In the genomic region with DNA sequence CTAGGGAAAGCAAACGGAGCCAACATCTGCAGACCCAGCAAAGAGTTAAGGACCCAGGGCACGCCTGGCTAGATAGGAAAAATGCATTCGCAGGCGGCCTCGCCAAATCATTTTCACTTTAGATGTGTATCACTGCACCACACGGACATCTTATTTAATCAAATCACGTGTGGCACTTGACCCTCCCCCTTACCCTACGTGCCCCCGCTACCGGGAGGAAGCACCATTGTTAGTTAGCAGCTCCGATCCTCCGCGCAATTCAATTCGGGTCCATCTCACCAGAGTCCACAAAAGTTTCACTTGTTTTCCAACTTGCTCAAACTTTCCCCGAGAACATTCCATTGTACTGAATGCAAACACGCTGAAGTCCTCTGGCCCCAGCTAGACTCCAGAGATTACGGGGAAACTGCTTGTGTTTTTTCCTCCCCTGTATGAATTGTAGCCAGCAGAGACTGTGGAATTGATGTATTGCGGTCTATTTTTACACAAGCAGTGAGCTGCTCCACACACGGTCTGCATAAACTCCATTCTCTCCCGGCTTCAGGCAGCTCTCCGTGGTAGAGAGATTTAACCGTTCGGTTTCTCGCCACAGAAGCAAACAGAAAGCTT, we compare ENCODE assay signal across 8 mouse cellular contexts. TPM values are rescaled to one million over a fixed set of nuclear protein-coding genes. Genes with fewer than 3 reads are reported as not detected.
A peak's percentile ranks its signal among the peaks of the same experiment; 100 is the strongest.
DNase-seq lines count a peak whose midpoint lies in the region; ATAC-seq and TF ChIP-seq lines count a peak whose summit lies in the region.

No protein-coding gene starts in this region.

- H3K4me1 ChIP-seq in bone marrow, adult 2 months (ENCODE audit: control insufficient read depth, insufficient read depth, low read length), result no peaks in the 10 kb centered on the region; the same call in 1 of the 2 replicates
- 0 out of 2 replicates have a peak, but pooled peaks cover 4% of the 10 kb centered on the region for H3K4me1 ChIP-seq in embryonic fibroblast, embryonic 13.5 days (ENCODE audit: control insufficient read depth, insufficient read depth, low read length)
- peaks cover 32% of the 10 kb centered on the region for H3K4me1 ChIP-seq in heart, embryonic 12.5 days (replicated peaks)
- no peaks in the 10 kb centered on the region for H3K4me1 ChIP-seq in liver, embryonic 11.5 days (replicated peaks; ENCODE audit: control insufficient read depth, insufficient read depth, low read length)
- H3K4me1 ChIP-seq in midbrain, postnatal 0 days (ENCODE audit: insufficient read depth, low read length), result no peaks in the 10 kb centered on the region

- no peak for TF ChIP-seq POLR2A in bone marrow, adult 2 months (IDR thresholded peaks at IDR 0.05; ENCODE audit: borderline replicate concordance, control insufficient read depth, low read depth, low read length)
- no peak for TF ChIP-seq POLR2A in embryonic fibroblast, embryonic 13.5 days (IDR thresholded peaks at IDR 0.05; ENCODE audit: low read depth, low read length)

- H3K27ac ChIP-seq in bone marrow, adult 2 months (ENCODE audit: control insufficient read depth, insufficient read depth, low read depth, low read length, poor library complexity), result no peak overlapping the region
- H3K27ac ChIP-seq in embryonic fibroblast, embryonic 13.5 days (ENCODE audit: insufficient read depth, low read length), result peak overlapping the region; percentile 10
- H3K27ac ChIP-seq in heart, embryonic 12.5 days (ENCODE audit: poor library complexity, severe bottlenecking), result peak overlapping the region; percentile 98
- no peak overlapping the region for H3K27ac ChIP-seq in liver, embryonic 11.5 days (ENCODE audit: low read depth, low read length)
- H3K27ac ChIP-seq in midbrain, postnatal 0 days (ENCODE audit: low read depth, low read length), result peak overlapping the region; percentile 59; the same call in 1 of the 2 replicates

- peak overlapping the region; percentile 67 for H3K4me2 ChIP-seq in heart, embryonic 12.5 days
- H3K4me2 ChIP-seq in liver, embryonic 11.5 days, result peak overlapping the region; percentile 54
- H3K4me2 ChIP-seq in midbrain, postnatal 0 days (ENCODE audit: low read depth, low read length, poor library complexity, severe bottlenecking), result peak overlapping the region; percentile 74

- WGBS in bone marrow, adult 2 months, result under 1% methylated on average over 24 of the region's 24 CpGs
- 1% methylated on average over 24 of the region's 24 CpGs for WGBS in heart, embryonic 12.5 days
- WGBS in liver, embryonic 11.5 days, result 3% methylated on average over 24 of the region's 24 CpGs
- WGBS in midbrain, postnatal 0 days, result under 1% methylated on average over 24 of the region's 24 CpGs

- H3K27me3 ChIP-seq in heart, embryonic 12.5 days (replicated peaks), result no peaks in the 10 kb centered on the region
- H3K27me3 ChIP-seq in liver, embryonic 11.5 days (replicated peaks; ENCODE audit: control insufficient read depth, insufficient read depth, low read length), result no peaks in the 10 kb centered on the region
- no peaks in the 10 kb centered on the region for H3K27me3 ChIP-seq in midbrain, postnatal 0 days (ENCODE audit: insufficient read depth, low read length)

- peak overlapping the region; percentile 82 for H3K4me3 ChIP-seq in bone marrow, adult 2 months (replicated peaks; ENCODE audit: control insufficient read depth, low read depth, low read length)
- H3K4me3 ChIP-seq in embryonic fibroblast, embryonic 13.5 days (ENCODE audit: insufficient read depth, low read length), result peak overlapping the region; percentile 74
- peak overlapping the region; percentile 71 for H3K4me3 ChIP-seq in heart, embryonic 12.5 days
- peak overlapping the region; percentile 44 for H3K4me3 ChIP-seq in liver, embryonic 11.5 days (ENCODE audit: low read depth, low read length)
- H3K4me3 ChIP-seq in midbrain, postnatal 0 days (ENCODE audit: low read depth, low read length), result peak overlapping the region; percentile 51

- peaks cover 3% of the 10 kb centered on the region; the same call in 1 of the 2 replicates for H3K36me3 ChIP-seq in heart, embryonic 12.5 days
- no peaks in the 10 kb centered on the region for H3K36me3 ChIP-seq in liver, embryonic 11.5 days (ENCODE audit: control insufficient read depth, insufficient read depth, low read length)
- no peaks in the 10 kb centered on the region for H3K36me3 ChIP-seq in midbrain, postnatal 0 days (ENCODE audit: insufficient read depth, low read length)

- ATAC-seq in heart, embryonic 12.5 days (ENCODE audit: insufficient number of reproducible peaks, low FRiP score), result peak; percentile 40; the same call in 1 of the 2 replicates
- 0 out of 2 replicates have a peak, but pooled peaks have one; percentile 26 for ATAC-seq in liver, embryonic 11.5 days (replicated peaks; ENCODE audit: low FRiP score)
- peak; percentile 86 for ATAC-seq in midbrain, postnatal 0 days (ENCODE audit: low FRiP score)

- DNase-seq in 3134 (ENCODE audit: extremely low read depth, insufficient read length, low spot score), result peak; percentile 57
- peak; percentile 87 for DNase-seq in kidney, adult 9 months
- DNase-seq in liver, embryonic 11.5 days (ENCODE audit: low spot score), result peak; percentile 57
- DNase-seq in midbrain, postnatal 0 days (ENCODE audit: low spot score), result peak; percentile 76
- DNase-seq in spleen, postnatal 4 days (ENCODE audit: low spot score in 2 of 2), result peak; percentile 14 to 61

- TF ChIP-seq CTCF in bone marrow, adult 2 months (IDR thresholded peaks at IDR 0.05; ENCODE audit: control insufficient read depth, insufficient read depth, low read length), result no peak
- TF ChIP-seq CTCF in embryonic fibroblast, embryonic 13.5 days (IDR thresholded peaks at IDR 0.05; ENCODE audit: borderline replicate concordance, insufficient read depth, low read length), result no peak
- TF ChIP-seq CTCF in midbrain, postnatal 0 days (IDR thresholded peaks at IDR 0.05), result no peak

- H3K9me3 ChIP-seq in heart, embryonic 12.5 days (replicated peaks), result no peaks in the 10 kb centered on the region
- H3K9me3 ChIP-seq in liver, embryonic 11.5 days (ENCODE audit: control insufficient read depth, low read length), result no peaks in the 10 kb centered on the region
- H3K9me3 ChIP-seq in midbrain, postnatal 0 days (ENCODE audit: low read length), result no peaks in the 10 kb centered on the region

- H3K9ac ChIP-seq in heart, embryonic 12.5 days, result peak overlapping the region; percentile 86
- peak overlapping the region; percentile 15; the same call in 1 of the 2 replicates for H3K9ac ChIP-seq in liver, embryonic 11.5 days (ENCODE audit: low read depth, low read length)
- H3K9ac ChIP-seq in midbrain, postnatal 0 days (replicated peaks; ENCODE audit: low read length, poor library complexity, severe bottlenecking), result peak overlapping the region; percentile 48

RNA-seq across cellular contexts. Expression of a gene that starts 14.9 kb away (rescaled TPM):
- 0.20 and 0.65 TPM in 2 replicates for polyA plus RNA-seq in bone marrow, adult 2 months (2011; ENCODE audit: insufficient read depth, insufficient read length, low replicate concordance, missing spikeins)
- polyA plus RNA-seq in embryonic fibroblast, embryonic 13.5 days (2011; ENCODE audit: insufficient read length, low read depth, missing spikeins), result 0.20 and 0.30 TPM in 2 replicates
- polyA plus RNA-seq in heart, embryonic 12.5 days (2016; fragmentation: Nextera tagmentation; extraction: Ambion mirVana), result 51.5 and 53.5 TPM in 2 replicates
- polyA plus RNA-seq in liver, embryonic 11.5 days (2014; fragmentation: Nextera tagmentation; extraction: Ambion mirVana), result 3.2 and 3.4 TPM in 2 replicates
- total RNA-seq in midbrain, postnatal 0 days (2014; rRNA removed), result 15.7 and 16.2 TPM in 2 replicates
- polyA plus RNA-seq in midbrain, postnatal 0 days (2015; fragmentation: Nextera tagmentation; extraction: Ambion mirVana), result 17.9 and 19.8 TPM in 2 replicates

Comparison
In these comparisons a context has a peak if more than half of its experiments do, and no peak if none do; other contexts are left out.
1. H3K27ac ChIP-seq: peak in embryonic fibroblast, embryonic 13.5 days (single experiment), heart, embryonic 12.5 days (single experiment) and midbrain, postnatal 0 days (single experiment); none in bone marrow, adult 2 months (single experiment) and liver, embryonic 11.5 days (single experiment).
2. ATAC-seq: peak in every context shown above with its lines; median percentile 86 in midbrain, postnatal 0 days; 40 in heart, embryonic 12.5 days; 26 in liver, embryonic 11.5 days.
3. H3K9ac ChIP-seq: peak in every context shown above with its lines; median percentile 86 in heart, embryonic 12.5 days; 48 in midbrain, postnatal 0 days; 15 in liver, embryonic 11.5 days.
4. Peak in every context shown above with its lines, with median percentiles within 50 percentile points of each other: DNase-seq, H3K4me3 ChIP-seq and H3K4me2 ChIP-seq.